Mouse (Mus musculus) liver, postnatal 0 days (tissue): ENCODE results near the gene 1700003E16Rik.

ENCODE experiments used
- CTCF ChIP-seq: sonication (generic); IDR thresholded peaks from 2 replicates; pipeline ENCODE4 v1.5.1; 2016; ENCODE audit warnings: antibody characterized with exemption, low read depth
- EP300 ChIP-seq: IDR thresholded peaks from 2 replicates; pipeline ENCODE4 v1.6.1; 2016; ENCODE audit warnings: antibody characterized with exemption, low read depth, mild to moderate bottlenecking

DNA sequence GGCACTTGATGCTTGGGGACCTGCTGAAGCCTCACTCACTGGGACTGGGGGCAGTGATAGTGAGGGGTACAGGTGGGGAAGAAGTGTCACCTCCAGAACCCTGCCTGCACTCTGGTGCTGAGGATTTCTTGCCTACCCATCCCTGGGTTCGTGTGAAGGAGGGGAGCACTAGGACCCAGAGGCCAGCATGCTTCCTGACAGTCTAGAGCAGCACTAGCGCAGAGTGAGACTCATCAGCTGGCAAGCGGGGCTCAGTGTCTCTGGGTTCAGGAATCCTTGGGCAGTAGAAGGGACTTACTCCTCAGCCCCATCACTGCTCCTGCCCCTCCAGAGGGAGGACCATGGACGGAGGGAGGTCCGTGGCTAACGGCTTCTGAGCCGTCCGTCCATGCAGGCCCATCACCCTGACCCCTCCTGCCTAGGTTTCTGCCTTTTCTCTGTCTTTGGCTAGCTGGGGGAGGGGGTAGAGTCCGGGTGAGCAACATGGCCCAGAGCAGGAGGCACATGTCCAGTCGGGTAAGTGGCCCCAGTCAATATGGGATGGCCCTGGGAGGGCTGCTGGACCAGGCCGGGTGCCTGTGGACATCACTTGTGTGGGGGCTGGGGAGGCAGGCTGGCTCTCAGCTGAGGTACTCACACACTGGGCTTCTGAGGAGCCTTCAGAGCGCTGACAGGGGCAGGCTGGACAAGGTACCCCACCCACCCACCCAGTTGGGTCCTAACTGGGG lies 23.4 kb downstream of the 1700003E16Rik start:
- no peak for TF ChIP-seq EP300
- no peak for TF ChIP-seq CTCF
